Mouse (Mus musculus): ENCODE measurements at regions not wholly inside any gene's neighbourhood (a gene's known extent, or its start where the extent isn't known, plus 50 kb on each side); places are given as distances from the start of the nearest gene placed in this dataset.

GRCm38 (mm10) chr16:30136849-30137248 lies 72.7 kb downstream of the Hes1 start:
- H3K4me3 ChIP-seq (replicated peaks), result no peak overlapping the region

GRCm38 (mm10) chr16:30137812-30138211 lies 73.6 kb downstream of the Hes1 start:
- DNase-seq, result no peak
- ATAC-seq (ENCODE audit: low read depth), result no peak
- 72% methylated on average over 1 of the region's 1 CpGs for WGBS (ENCODE audit: insufficient replicate concordance)
- no peaks in the 10 kb centered on the region for H3K9me3 ChIP-seq (replicated peaks)
- H3K27me3 ChIP-seq, result no peaks in the 10 kb centered on the region
- no peak overlapping the region for H3K9ac ChIP-seq
- H3K36me3 ChIP-seq, result no peaks in the 10 kb centered on the region
- H3K27ac ChIP-seq, result no peak overlapping the region
- H3K4me3 ChIP-seq (replicated peaks), result no peak overlapping the region
- H3K4me2 ChIP-seq, result no peak overlapping the region
- H3K4me1 ChIP-seq (replicated peaks), result peaks cover 15% of the 10 kb centered on the region

More at GRCm38 (mm10) chr16:30136849-30137248, 72.7 kb downstream of the Hes1 start:
- H3K4me2 ChIP-seq, result no peak overlapping the region
- H3K9ac ChIP-seq, result no peak overlapping the region
- DNase-seq (no peak), ATAC-seq (ENCODE audit: low read depth) (no peak)
- H3K27me3 ChIP-seq, result no peaks in the 10 kb centered on the region
- H3K27ac ChIP-seq, result no peak overlapping the region
- no peaks in the 10 kb centered on the region for H3K36me3 ChIP-seq
- 48% methylated on average over 5 of the region's 5 CpGs for WGBS (ENCODE audit: insufficient replicate concordance)
- H3K9me3 ChIP-seq (replicated peaks), result no peaks in the 10 kb centered on the region
- peaks cover 15% of the 10 kb centered on the region for H3K4me1 ChIP-seq (replicated peaks)

- H3K9me3 ChIP-seq (replicated peaks), result no peaks in the 10 kb centered on the region
- H3K36me3 ChIP-seq, result no peaks in the 10 kb centered on the region
- DNase-seq (no peak), ATAC-seq (ENCODE audit: low read depth) (peak; percentile 62; the same call in 1 of the 2 replicates)
- H3K27me3 ChIP-seq, result no peaks in the 10 kb centered on the region
- peak overlapping the region; percentile 39; the same call in 1 of the 2 replicates for H3K9ac ChIP-seq
- 10% methylated on average over 13 of the region's 13 CpGs for WGBS (ENCODE audit: insufficient replicate concordance)
- H3K4me1 ChIP-seq (replicated peaks), result peaks cover 21% of the 10 kb centered on the region
- H3K4me3 ChIP-seq (replicated peaks), result peak overlapping the region; percentile 32
- H3K27ac ChIP-seq, result no peak overlapping the region
- H3K4me2 ChIP-seq, result peak overlapping the region; percentile 62
Measured at GRCm38 (mm10) chr16:30144818-30145464, 80.8 kb downstream of the Hes1 start.

- Histone ChIP-seq H3K4me1 (replicated peaks) (peaks cover 21% of the 10 kb centered on the region), H3K27ac (no peak overlapping the region), H3K9me3 (replicated peaks) (no peaks in the 10 kb centered on the region), H3K36me3 (no peaks in the 10 kb centered on the region), H3K27me3 (no peaks in the 10 kb centered on the region), H3K4me2 (peak overlapping the region; percentile 62), H3K9ac (peak overlapping the region; percentile 39; the same call in 1 of the 2 replicates), H3K4me3 (replicated peaks) (peak overlapping the region; percentile 32)
- 23% methylated on average over 16 of the region's 16 CpGs for WGBS (ENCODE audit: insufficient replicate concordance)
- no peak for DNase-seq
- peak; percentile 83 for ATAC-seq (ENCODE audit: low read depth)
Measured at GRCm38 (mm10) chr16:30145465-30146207, 81.5 kb downstream of the Hes1 start.

GRCm38 (mm10) chr16:30146208-30146525 lies 82.0 kb downstream of the Hes1 start:
- peaks cover 21% of the 10 kb centered on the region for H3K4me1 ChIP-seq (replicated peaks)
- no peaks in the 10 kb centered on the region for H3K9me3 ChIP-seq (replicated peaks)
- H3K36me3 ChIP-seq, result no peaks in the 10 kb centered on the region
- ATAC-seq (ENCODE audit: low read depth) (no peak), DNase-seq (no peak)
- H3K9ac ChIP-seq, result no peak overlapping the region
- H3K27me3 ChIP-seq, result no peaks in the 10 kb centered on the region
- no peak overlapping the region for H3K4me2 ChIP-seq
- WGBS (ENCODE audit: insufficient replicate concordance), result 38% methylated on average over 1 of the region's 1 CpGs
- no peak overlapping the region for H3K4me3 ChIP-seq (replicated peaks)
- no peak overlapping the region for H3K27ac ChIP-seq

- ATAC-seq (ENCODE audit: low read depth) (no peak), DNase-seq (no peak)
- H3K27me3 ChIP-seq, result no peaks in the 10 kb centered on the region
- no peak overlapping the region for H3K9ac ChIP-seq
- H3K9me3 ChIP-seq (replicated peaks), result no peaks in the 10 kb centered on the region
- H3K4me3 ChIP-seq (replicated peaks), result no peak overlapping the region
- H3K36me3 ChIP-seq, result no peaks in the 10 kb centered on the region
- no peak overlapping the region for H3K4me2 ChIP-seq
- H3K4me1 ChIP-seq (replicated peaks), result peaks cover 21% of the 10 kb centered on the region
- H3K27ac ChIP-seq, result no peak overlapping the region
- WGBS (ENCODE audit: insufficient replicate concordance), result 69% methylated on average over 4 of the region's 4 CpGs
Measured at GRCm38 (mm10) chr16:30147296-30147695, 83.1 kb downstream of the Hes1 start.

GRCm38 (mm10) chr16:30151104-30151503 lies 86.9 kb downstream of the Hes1 start:
- H3K4me1 ChIP-seq (replicated peaks), result peaks cover under 1% of the 10 kb centered on the region; the same call in 1 of the 2 replicates
- no peak overlapping the region for H3K27ac ChIP-seq
- ATAC-seq (ENCODE audit: low read depth), result no peak
- no peaks in the 10 kb centered on the region for H3K9me3 ChIP-seq (replicated peaks)
- H3K36me3 ChIP-seq, result no peaks in the 10 kb centered on the region
- no peaks in the 10 kb centered on the region for H3K27me3 ChIP-seq
- 49% methylated on average over 3 of the region's 3 CpGs for WGBS (ENCODE audit: insufficient replicate concordance)
- no peak overlapping the region for H3K9ac ChIP-seq
- H3K4me2 ChIP-seq, result no peak overlapping the region
- no peak for DNase-seq
- H3K4me3 ChIP-seq (replicated peaks), result no peak overlapping the region

- no peaks in the 10 kb centered on the region for H3K9me3 ChIP-seq (replicated peaks)
- peaks cover 4% of the 10 kb centered on the region for H3K4me1 ChIP-seq (replicated peaks)
- no peaks in the 10 kb centered on the region for H3K27me3 ChIP-seq
- H3K4me3 ChIP-seq (replicated peaks), result no peak overlapping the region
- 12% methylated on average over 6 of the region's 6 CpGs for whole genome bisulfite sequencing (ENCODE audit: insufficient replicate concordance)
- H3K36me3 ChIP-seq, result no peaks in the 10 kb centered on the region
- ATAC-seq (ENCODE audit: low read depth) (no peak), DNase-seq (no peak)
- H3K9ac ChIP-seq, result no peak overlapping the region
- no peak overlapping the region for H3K4me2 ChIP-seq
- H3K27ac ChIP-seq, result no peak overlapping the region
Measured at GRCm38 (mm10) chr16:30155070-30155469, 90.9 kb downstream of the Hes1 start.

- DNase-seq (no peak), ATAC-seq (ENCODE audit: low read depth) (no peak)
- Histone ChIP-seq H3K27ac (no peak overlapping the region), H3K4me2 (no peak overlapping the region), H3K27me3 (no peaks in the 10 kb centered on the region), H3K9ac (no peak overlapping the region), H3K4me1 (replicated peaks) (peaks cover 10% of the 10 kb centered on the region), H3K36me3 (no peaks in the 10 kb centered on the region), H3K9me3 (replicated peaks) (no peaks in the 10 kb centered on the region), H3K4me3 (replicated peaks) (no peak overlapping the region)
- 36% methylated on average over 6 of the region's 6 CpGs for WGBS (ENCODE audit: insufficient replicate concordance)
Measured at GRCm38 (mm10) chr16:30155486-30156246, 91.5 kb downstream of the Hes1 start.

GRCm38 (mm10) chr16:30158184-30158583 lies 94.0 kb downstream of the Hes1 start:
- H3K4me1 ChIP-seq (replicated peaks), result peaks cover 26% of the 10 kb centered on the region
- no peaks in the 10 kb centered on the region for H3K36me3 ChIP-seq
- DNase-seq (no peak), ATAC-seq (ENCODE audit: low read depth) (no peak)
- H3K4me3 ChIP-seq (replicated peaks), result no peak overlapping the region
- no peak overlapping the region for H3K9ac ChIP-seq
- H3K27ac ChIP-seq, result no peak overlapping the region
- no peaks in the 10 kb centered on the region for H3K9me3 ChIP-seq (replicated peaks)
- no peaks in the 10 kb centered on the region for H3K27me3 ChIP-seq
- H3K4me2 ChIP-seq, result no peak overlapping the region
- 80% methylated on average over 9 of the region's 9 CpGs for WGBS (ENCODE audit: insufficient replicate concordance)

GRCm38 (mm10) chr16:30160399-30160798 lies 96.2 kb downstream of the Hes1 start:
- ATAC-seq (ENCODE audit: low read depth) (peak; percentile 74), DNase-seq (peak; percentile 42)
- Histone ChIP-seq H3K4me1 (replicated peaks) (peaks cover 26% of the 10 kb centered on the region), H3K4me2 (0 out of 2 replicates have a peak overlapping the region, but pooled peaks have one; percentile 6), H3K27ac (no peak overlapping the region), H3K9me3 (replicated peaks) (no peaks in the 10 kb centered on the region), H3K27me3 (no peaks in the 10 kb centered on the region), H3K4me3 (replicated peaks) (no peak overlapping the region), H3K9ac (no peak overlapping the region), H3K36me3 (no peaks in the 10 kb centered on the region)
- whole genome bisulfite sequencing (ENCODE audit: insufficient replicate concordance), result 14% methylated on average over 2 of the region's 2 CpGs
